Mouse (Mus musculus) brain, embryonic 14.5 days (tissue): ENCODE measurements around the gene Ano6.

Experiments used
- CTCF ChIP-seq: fragments of 200-500 bp; IDR thresholded peaks from 2 replicates; pipeline ENCODE4 v1.5.1; 2012; ENCODE audit warnings: inconsistent platforms, mild to moderate bottlenecking, moderate library complexity, borderline replicate concordance; ENCODE audit not compliant: insufficient read depth, insufficient read length; ENCODE audit errors: extremely low read depth
- POLR2A ChIP-seq: fragments of 200-500 bp; IDR thresholded peaks from 2 replicates; pipeline ENCODE4 v1.6.1; 2012; ENCODE audit warnings: mild to moderate bottlenecking, inconsistent platforms, borderline replicate concordance; ENCODE audit not compliant: poor library complexity, insufficient read depth, insufficient read length, severe bottlenecking; ENCODE audit errors: extremely low read depth

DNA sequence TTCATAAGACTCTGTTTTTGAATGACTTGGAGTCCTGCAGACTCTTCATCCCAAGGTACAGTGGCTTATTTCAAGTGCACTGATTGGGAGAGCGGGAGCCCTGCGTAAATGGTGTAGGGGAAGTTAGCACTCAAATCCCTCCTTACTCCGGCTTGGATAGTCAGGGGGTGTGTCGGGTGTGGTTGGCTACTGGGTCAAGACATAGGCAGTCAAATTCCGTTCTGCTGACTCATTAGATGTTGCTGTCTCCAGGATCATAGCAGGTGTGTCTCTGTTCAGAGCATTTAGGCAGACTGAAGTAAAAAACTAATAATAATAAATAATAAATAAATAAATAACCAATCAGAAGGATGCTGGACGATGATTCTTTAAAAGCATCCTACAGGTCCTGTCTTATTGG is 27.2 kb upstream of the Ano6 start:
- TF ChIP-seq POLR2A: no peak
- TF ChIP-seq CTCF: no peak
